Comparison of ENCODE assay signal across 9 mouse cellular contexts in the genomic region with DNA sequence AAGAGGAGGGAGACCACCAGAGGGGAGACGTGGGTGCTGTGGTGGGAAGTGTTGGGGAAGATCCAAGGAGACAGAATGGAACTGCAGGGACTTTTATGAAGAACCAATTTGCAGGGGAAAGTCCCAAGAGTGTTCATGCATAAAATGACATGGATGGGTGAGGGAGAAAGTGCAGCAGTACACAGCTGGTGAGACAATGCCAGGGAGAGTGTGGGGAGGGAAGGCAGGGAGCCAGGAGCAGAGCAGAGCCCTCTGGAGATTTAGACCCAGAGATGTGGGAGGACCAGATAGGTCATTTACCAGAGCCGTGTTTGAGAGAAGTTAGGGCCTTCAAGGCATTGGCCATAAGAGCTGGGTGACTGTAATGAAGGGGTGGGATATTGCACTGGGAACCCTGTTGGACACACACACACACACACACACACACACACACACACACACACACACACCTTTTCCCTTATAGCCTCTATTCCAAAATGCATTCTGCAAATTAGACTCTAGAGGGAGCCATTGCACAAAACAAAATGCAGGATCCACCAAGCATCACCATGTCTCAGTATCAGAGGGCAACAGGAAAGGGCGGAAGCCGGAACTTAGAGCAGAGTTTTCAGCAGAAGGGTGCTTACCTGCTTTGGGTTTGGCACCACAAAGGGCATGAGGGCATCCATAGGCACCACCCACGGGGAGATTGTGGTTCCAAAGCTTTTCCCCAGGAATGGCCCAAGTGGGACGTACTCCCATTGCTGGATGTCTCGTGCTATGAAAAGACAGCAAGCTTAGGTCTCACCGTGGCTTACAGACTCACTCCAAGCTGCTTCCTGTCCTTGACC. TPM values are rescaled to one million over a fixed set of nuclear protein-coding genes. Genes with fewer than 3 reads are reported as not detected.
A peak's percentile ranks its signal among the peaks of the same experiment; 100 is the strongest.
DNase-seq lines count a peak whose midpoint lies in the region; ATAC-seq and TF ChIP-seq lines count a peak whose summit lies in the region.
"Had no signal": no experiment of that assay in that cellular context is flagged by ENCODE, and none has a peak within 500 bp of the region (broad histone marks: within the 10 kb centered on the region; RNA-seq: fewer than 3 reads in every experiment).

No protein-coding gene starts in this region.

- peak; percentile 16 for DNase-seq in right cerebral cortex, postnatal 4 days
- DNase-seq in right cerebral cortex, postnatal 14 days = no peak
- peak; percentile 20 to 35 for DNase-seq in cerebellum, postnatal 36 days
- DNase-seq in kidney, adult 9 months = peak; percentile 65
- DNase-seq in lung, adult 2 months = peak; percentile 28
- no peak for DNase-seq in urinary bladder, postnatal 10 days (ENCODE audit: low spot score)

- peak overlapping the region; percentile 17 for H3K4me2 ChIP-seq in heart, embryonic 11.5 days

- no peak overlapping the region for H3K27ac ChIP-seq in heart, embryonic 11.5 days (ENCODE audit: low read depth, low read length)

- no peak for TF ChIP-seq POLR2A in lung, adult 2 months (IDR thresholded peaks at IDR 0.05; ENCODE audit: borderline replicate concordance, extremely low read depth, low read depth, low read length)

- ATAC-seq in heart, embryonic 11.5 days (replicated peaks; ENCODE audit: insufficient number of reproducible peaks, low FRiP score, low TSS enrichment) = no peak
- ATAC-seq in neutrophil, adult 5-6 weeks (ENCODE audit: extremely low read depth, insufficient number of reproducible peaks, low FRiP score, poor library complexity, severe bottlenecking) = peak; percentile 80

- TF ChIP-seq CTCF in lung, adult 2 months (IDR thresholded peaks at IDR 0.05; ENCODE audit: insufficient read depth, low read length) = no peak

- H3K36me3 ChIP-seq in heart, embryonic 11.5 days (ENCODE audit: control insufficient read depth, insufficient read depth, low read length) = no peaks in the 10 kb centered on the region

- H3K9me3 ChIP-seq in heart, embryonic 11.5 days (replicated peaks; ENCODE audit: control insufficient read depth, low read length) = no peaks in the 10 kb centered on the region

- H3K4me3 ChIP-seq in heart, embryonic 11.5 days (ENCODE audit: low read depth, low read length) = no peak overlapping the region
- no peak overlapping the region for H3K4me3 ChIP-seq in lung, adult 2 months (replicated peaks; ENCODE audit: extremely low read depth, low read depth, low read length)
- H3K4me3 ChIP-seq: erythroblast, embryonic 14.5 days had no signal

- H3K4me1 ChIP-seq in heart, embryonic 11.5 days (ENCODE audit: control insufficient read depth, insufficient read depth, low read length) = no peaks in the 10 kb centered on the region
- no peaks in the 10 kb centered on the region for H3K4me1 ChIP-seq in lung, adult 2 months (ENCODE audit: control insufficient read depth, insufficient read depth, low read length)

- 48% methylated on average over 8 of the region's 8 CpGs for WGBS in heart, embryonic 11.5 days (ENCODE audit: insufficient replicate concordance)
- WGBS in lung, adult 2 months = 32% methylated on average over 8 of the region's 8 CpGs

- no peaks in the 10 kb centered on the region for H3K27me3 ChIP-seq in heart, embryonic 11.5 days (ENCODE audit: control insufficient read depth, insufficient read depth, low read length)

- H3K9ac ChIP-seq in heart, embryonic 11.5 days (ENCODE audit: low read depth, low read length) = no peak overlapping the region

RNA-seq across cellular contexts. Expression of a gene that starts 12.2 kb away (rescaled TPM):
- 9.2 and 11.2 TPM in 2 replicates for polyA plus RNA-seq in heart, embryonic 11.5 days (2014; fragmentation: Nextera tagmentation; extraction: Ambion mirVana)
- polyA plus RNA-seq in lung, adult 2 months (2012; rRNA removed) = 46.4 and 51.1 TPM in 2 replicates
- 0.74 and 1.6 TPM in 2 replicates for total RNA-seq in neutrophil, adult 5-6 weeks (2017)

Comparison
In these comparisons a context has a peak if more than half of its experiments do, and no peak if none do; other contexts are left out.
1. DNase-seq: peak in right cerebral cortex, postnatal 4 days (single experiment), cerebellum, postnatal 36 days (2 of 2), kidney, adult 9 months (single experiment) and lung, adult 2 months (single experiment); none in right cerebral cortex, postnatal 14 days (single experiment) and urinary bladder, postnatal 10 days (single experiment).